Mouse (Mus musculus): ENCODE results near the gene Ccr10. TPM values are rescaled to one million over a fixed set of nuclear protein-coding genes. Genes with fewer than 3 reads are reported as not detected.
"Not testable (repeated sequence)": the region's sequence is repeated elsewhere in the genome, so short reads cannot be mapped to it uniquely, and the experiment has no call there.

Gene Ccr10
- total RNA-seq, 2 experiments from 2014 or later: not detected

DNA sequence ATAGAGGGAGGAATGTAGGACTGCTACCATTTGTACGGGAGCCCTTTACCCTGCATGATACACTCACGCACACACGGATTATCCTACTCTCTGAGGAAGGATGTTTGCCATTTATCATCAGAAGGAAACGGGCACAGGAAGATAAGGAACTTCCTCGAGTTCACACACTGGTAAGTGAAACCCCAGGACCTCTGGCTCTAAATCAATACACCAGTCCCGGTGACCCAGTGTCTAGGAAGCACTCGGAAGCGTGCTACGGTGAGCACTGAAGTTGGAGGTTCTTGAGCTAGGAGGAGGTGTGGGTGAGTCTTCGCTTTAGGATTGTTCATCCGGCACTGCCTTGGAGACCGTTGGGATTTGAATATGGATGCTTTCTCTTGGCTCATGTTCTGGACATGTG lies 42.2 kb downstream of the Ccr10 start:
- intact Hi-C loops (cut with DNase I): no loop called here
- DNase-seq: no peak

GRCm38 (mm10) chr11:101131701-101132100 lies 43.5 kb downstream of the Ccr10 start:
- intact Hi-C loops (cut with DNase I): no loop called here

GRCm38 (mm10) chr11:101131187-101131586 lies 44.1 kb downstream of the Ccr10 start:
- intact Hi-C loops (cut with DNase I): no loop called here
- DNase-seq: no peak

More at GRCm38 (mm10) chr11:101131701-101132100, 43.5 kb downstream of the Ccr10 start:
- DNase-seq: peak in 1 of 2 experiments; percentile 49

DNA sequence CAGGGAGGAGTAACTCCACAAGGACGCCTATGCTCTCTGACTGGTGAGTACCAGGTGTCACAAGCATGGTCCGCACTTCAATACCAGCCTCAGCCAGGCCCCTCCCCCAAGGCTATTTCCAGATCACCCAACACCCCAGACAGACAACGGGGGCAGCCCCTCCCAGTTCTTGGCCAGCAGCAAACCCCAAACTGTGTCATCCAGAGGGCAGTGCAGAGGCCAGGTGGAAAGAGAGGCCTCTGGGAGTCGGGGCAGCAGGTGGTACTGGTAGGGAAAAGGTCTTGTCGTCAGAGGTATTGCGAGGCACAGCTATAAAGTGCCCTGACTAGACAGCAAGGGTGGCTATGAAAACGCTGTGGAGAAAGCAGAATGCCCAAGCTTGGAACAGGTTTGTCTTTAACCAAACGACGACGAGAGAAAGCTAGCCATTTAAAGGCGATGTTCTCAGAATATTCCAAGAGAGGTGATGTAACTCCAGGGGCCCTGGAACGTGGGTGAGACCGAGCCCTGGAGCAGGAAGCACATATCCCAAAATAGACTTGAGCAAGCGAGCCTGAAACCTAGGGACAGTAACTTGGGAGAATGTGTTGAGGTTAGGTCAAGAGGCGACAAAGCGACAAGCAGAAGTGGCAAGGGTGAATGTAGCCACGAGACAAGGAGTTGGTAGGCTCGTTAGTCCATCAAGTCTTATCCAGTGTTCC lies 45.0 kb downstream of the Ccr10 start:
- DNase-seq: peak; percentile 65 to 73
- intact Hi-C loops (cut with DNase I): no loop called here

- intact Hi-C loops (cut with DNase I): no loop called here
- DNase-seq: peak in 1 of 2 experiments; percentile 9
Measured at GRCm38 (mm10) chr11:101128996-101129577, 46.2 kb downstream of the Ccr10 start.

GRCm38 (mm10) chr11:101127075-101127474 lies 48.2 kb downstream of the Ccr10 start:
- peak in 1 of 2 experiments; percentile 33 for DNase-seq
- intact Hi-C loops (cut with DNase I): no loop called here

DNA sequence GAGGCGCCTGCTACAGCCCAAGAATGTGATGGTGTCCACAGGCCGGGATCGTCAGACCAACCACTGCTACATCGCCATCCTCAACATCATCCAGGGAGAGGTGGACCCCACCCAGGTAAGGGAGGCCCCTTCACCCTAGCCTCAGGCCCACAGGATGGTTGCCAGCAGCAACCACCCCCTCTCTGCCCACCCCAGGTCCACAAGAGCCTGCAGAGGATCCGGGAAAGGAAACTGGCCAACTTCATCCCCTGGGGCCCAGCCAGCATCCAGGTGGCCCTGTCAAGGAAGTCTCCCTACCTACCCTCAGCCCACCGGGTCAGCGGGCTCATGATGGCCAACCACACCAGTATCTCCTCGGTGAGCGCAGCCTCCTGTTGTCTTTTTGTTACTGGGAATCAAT lies 50.2 kb downstream of the Ccr10 start:
- intact Hi-C loops (cut with DNase I); DNase-seq: not testable (repeated sequence)

DNA sequence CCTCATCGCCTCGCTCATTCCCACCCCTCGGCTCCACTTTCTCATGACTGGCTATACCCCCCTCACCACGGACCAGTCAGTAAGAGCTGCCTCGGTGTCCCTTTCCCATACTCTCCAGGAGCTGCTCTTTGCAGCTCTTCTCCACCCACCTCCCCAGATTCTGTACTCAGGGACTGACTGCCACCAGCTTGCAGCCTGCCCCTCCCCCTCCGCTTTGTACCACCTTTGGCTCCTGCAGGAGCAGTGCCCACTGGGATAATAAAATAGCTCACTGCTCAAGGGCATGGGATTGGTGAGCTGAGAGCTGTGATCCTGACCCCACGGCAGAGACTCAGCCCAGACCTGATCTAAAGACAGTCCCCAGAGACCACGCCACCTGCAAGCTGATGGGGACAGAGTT lies 50.7 kb downstream of the Ccr10 start:
- DNase-seq; intact Hi-C loops (cut with DNase I): not testable (repeated sequence)

Small RNA genes lying within 50 kb of the gene (microRNA-seq; reads per million reads assigned to microRNA genes)
- gene Gm27626: 0 reads per million in 2 experiments

Other genes starting within 250 kb of the Ccr10 start
- 100 to 1,000 TPM; 103 to 107 TPM for gene Stat3, start 235.9 kb downstream of the Ccr10 start, total RNA-seq (2021)
- 100 to 1,000 TPM; 336 to 338 TPM for gene Cavin1, start 204.6 kb downstream of the Ccr10 start, total RNA-seq (2021)
- 10 to 100 TPM; 89.3 to 90.2 TPM for gene Atp6v0a1, start 166.0 kb downstream of the Ccr10 start, total RNA-seq (2021)
- gene Naglu, start 105.4 kb downstream of the Ccr10 start, total RNA-seq (2021): 10 to 100 TPM in 1 of 2 experiments, 1 to 10 TPM in 1; 7.2 to 10.1 TPM
- gene Hsd17b1, start 97.0 kb downstream of the Ccr10 start, total RNA-seq (2021): under 1 TPM; 0.32 to 0.41 TPM
- 10 to 100 TPM; 16.8 to 21.4 TPM for gene Coasy, start 92.9 kb downstream of the Ccr10 start, total RNA-seq (2021)
- 10 to 100 TPM; 17.4 to 17.6 TPM for gene Mlx, start 88.2 kb downstream of the Ccr10 start, total RNA-seq (2021)
- gene Psmc3ip, start 80.0 kb downstream of the Ccr10 start, total RNA-seq (2021): 1 to 10 TPM; 2.0 to 2.2 TPM
- 10 to 100 TPM; 37.7 to 40.0 TPM for gene Retreg3, start 55.5 kb downstream of the Ccr10 start, total RNA-seq (2021)
- 10 to 100 TPM; 20.9 to 25.8 TPM for gene Tubg1, start 55.5 kb downstream of the Ccr10 start, total RNA-seq (2021)
- 1 to 10 TPM; 2.2 to 2.9 TPM for gene Tubg2, start 19.5 kb downstream of the Ccr10 start, total RNA-seq (2021)
- 1 to 10 TPM; 1.4 to 2.1 TPM for gene Cntnap1, start 4.9 kb downstream of the Ccr10 start, total RNA-seq (2021)
- gene Plekhh3, start 4.1 kb downstream of the Ccr10 start, total RNA-seq (2021): 10 to 100 TPM; 26.6 to 26.9 TPM
- 10 to 100 TPM; 24.0 to 27.5 TPM for gene Ezh1, start 51.0 kb upstream of the Ccr10 start, total RNA-seq (2021)
- 100 to 1,000 TPM; 149 to 167 TPM for gene Ramp2, start 70.6 kb upstream of the Ccr10 start, total RNA-seq (2021)
- 10 to 100 TPM; 76.4 to 81.0 TPM for gene Vps25, start 78.3 kb upstream of the Ccr10 start, total RNA-seq (2021)
- 10 to 100 TPM in 1 of 2 experiments, 1 to 10 TPM in 1; 7.0 to 11.7 TPM for gene Wnk4, start 85.1 kb upstream of the Ccr10 start, total RNA-seq (2021)
- gene Cntd1, start 103.6 kb upstream of the Ccr10 start, total RNA-seq (2021): under 1 TPM; 0.24 to 0.39 TPM
- 10 to 100 TPM; 84.0 to 89.7 TPM for gene Coa3, start 103.7 kb upstream of the Ccr10 start, total RNA-seq (2021)
- 10 to 100 TPM; 90.0 to 96.3 TPM for gene Becn1, start 126.8 kb upstream of the Ccr10 start, total RNA-seq (2021)
- gene Psme3, start 140.8 kb upstream of the Ccr10 start, total RNA-seq (2021): 10 to 100 TPM; 80.9 to 96.0 TPM
- gene Aoc2, start 149.6 kb upstream of the Ccr10 start, total RNA-seq (2021): 1 to 10 TPM; 3.1 to 3.2 TPM
- 10 to 100 TPM; 36.9 to 42.0 TPM for gene Aoc3, start 155.2 kb upstream of the Ccr10 start, total RNA-seq (2021)
- not detected for gene G6pc, start 192.1 kb upstream of the Ccr10 start, total RNA-seq (2021)
- 10 to 100 TPM; 14.2 to 21.3 TPM for gene Aarsd1, start 242.2 kb upstream of the Ccr10 start, total RNA-seq (2021)
- gene Gm27029, start 249.4 kb upstream of the Ccr10 start, total RNA-seq (2021): 10 to 100 TPM in 1 of 2 experiments, 1 to 10 TPM in 1; 3.2 to 11.2 TPM
- gene Rundc1, start 249.6 kb upstream of the Ccr10 start, total RNA-seq (2021): 10 to 100 TPM; 10.8 to 11.1 TPM
- 10 to 100 TPM; 60.2 to 61.2 TPM for gene Ptges3l, start 249.9 kb upstream of the Ccr10 start, total RNA-seq (2021)

Measured in heart, postnatal 14 days (tissue).